Mouse (Mus musculus) hematopoietic stem cell, adult 5-6 weeks (primary cell): ENCODE measurements around the gene Mtfmt. TPM values are rescaled to one million over a fixed set of nuclear protein-coding genes. Genes with fewer than 3 reads are reported as not detected.

Experiments
- ATAC-seq, 2 experiments: fragments of 125-278 bp in 1 of 2; replicated peaks in 1 of 2; 2 replicates each; pipeline ENCODE4 v1.8.0; 2016 to 2017; ENCODE audit warnings: inconsistent platforms in 2 of 2, mild to moderate bottlenecking in 2 of 2, moderate number of reproducible peaks in 2 of 2, low read depth in 1 of 2, moderate TSS enrichment in 1 of 2; ENCODE audit not compliant: low FRiP score in 2 of 2, poor library complexity in 2 of 2, severe bottlenecking in 2 of 2, insufficient read depth in 1 of 2, low TSS enrichment in 1 of 2
- total RNA-seq: library from RNA; stranded (forward); fragments of 172-1452, 232-1000 nt; gene quantifications from 2 replicates; pipeline ENCODE4 v1.2.3, GENCODE M21; 2017

Gene Mtfmt
- total RNA-seq = 17.7 and 21.0 TPM in 2 replicates

- peak; percentile 88 to 93 for ATAC-seq
Measured at GRCm38 (mm10) chr9:65435671-65436301, at the start of gene Mtfmt. Gene Mtfmt (plus strand): TSS chr9:65435782.

GRCm38 (mm10) chr9:65386373-65387140 is 49.0 kb upstream of the Mtfmt start:
- ATAC-seq = no peak

GRCm38 (mm10) chr9:65390752-65391612 is 44.6 kb upstream of the Mtfmt start:
- ATAC-seq = peak; percentile 55 to 70; a peak in 3 of 4 replicates

- ATAC-seq = no peak
Measured at GRCm38 (mm10) chr9:65391613-65391964, 44.0 kb upstream of the Mtfmt start, which contains the start of gene Kbtbd13. Gene Kbtbd13 (minus strand): TSS chr9:65391652.

- ATAC-seq = peak; percentile 65 to 74; a peak in 3 of 4 replicates
Measured at GRCm38 (mm10) chr9:65392638-65393364, 42.8 kb upstream of the Mtfmt start.

- ATAC-seq = no peak
Measured at GRCm38 (mm10) chr9:65393606-65394005, 42.0 kb upstream of the Mtfmt start.

- no peak for ATAC-seq
Measured at GRCm38 (mm10) chr9:65394360-65394759, 41.2 kb upstream of the Mtfmt start.

GRCm38 (mm10) chr9:65398279-65398678 is 37.3 kb upstream of the Mtfmt start, which contains the start of gene Rasl12:
Gene Rasl12 (plus strand): TSS chr9:65398506.
- ATAC-seq = peak; percentile 87 to 88

- ATAC-seq = no peak
Measured at GRCm38 (mm10) chr9:65399934-65400333, 35.6 kb upstream of the Mtfmt start.

- peak; percentile 69 to 84 for ATAC-seq
Measured at GRCm38 (mm10) chr9:65404331-65405183, 31.0 kb upstream of the Mtfmt start.

- ATAC-seq = no peak
Measured at GRCm38 (mm10) chr9:65405184-65405449, 30.5 kb upstream of the Mtfmt start.

GRCm38 (mm10) chr9:65407327-65407726 is 28.3 kb upstream of the Mtfmt start:
- no peak for ATAC-seq

- no peak for ATAC-seq
Measured at GRCm38 (mm10) chr9:65407861-65408260, 27.7 kb upstream of the Mtfmt start.

- ATAC-seq = no peak
Measured at GRCm38 (mm10) chr9:65408871-65409295, 26.7 kb upstream of the Mtfmt start.

GRCm38 (mm10) chr9:65410378-65410777 is 25.2 kb upstream of the Mtfmt start:
- no peak for ATAC-seq

- ATAC-seq = no peak
Measured at GRCm38 (mm10) chr9:65411326-65411725, 24.3 kb upstream of the Mtfmt start.

GRCm38 (mm10) chr9:65417738-65418137 is 17.8 kb upstream of the Mtfmt start:
- no peak for ATAC-seq
